ENCODE assay signal across 21 mouse cellular contexts in the genomic region with DNA sequence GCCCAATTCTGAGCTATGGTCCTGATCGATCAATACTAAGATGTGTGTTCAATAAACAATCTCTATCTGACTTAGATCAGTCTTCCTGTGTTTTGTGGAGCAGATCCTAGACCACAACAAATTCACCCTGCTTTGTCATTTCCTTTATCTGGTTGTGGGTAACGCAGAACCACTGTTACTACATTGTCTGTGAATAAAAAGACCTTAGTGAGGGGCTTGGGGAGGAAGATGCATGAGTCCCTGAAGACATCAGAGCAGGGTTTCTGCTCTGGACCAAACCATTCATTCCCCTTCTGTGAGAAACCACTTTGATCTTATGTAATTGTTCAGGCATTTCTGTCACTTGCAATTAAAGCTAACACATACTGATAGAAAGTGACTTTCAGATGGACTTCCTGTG. TPM values are rescaled to one million over a fixed set of nuclear protein-coding genes. Genes with fewer than 3 reads are reported as not detected.
DNase-seq lines count a peak whose midpoint lies in the region; ATAC-seq lines count a peak whose summit lies in the region.
"Had no signal": no experiment of that assay in that cellular context is flagged by ENCODE, and none has a peak within 500 bp of the region (broad histone marks: within the 10 kb centered on the region; RNA-seq: fewer than 3 reads in every experiment).

No protein-coding gene starts in this region.

- no peaks in the 10 kb centered on the region for H3K27me3 ChIP-seq in midbrain, embryonic 11.5 days (ENCODE audit: control insufficient read depth, insufficient read depth, low read length)
- H3K27me3 ChIP-seq in kidney, embryonic 14.5 days (ENCODE audit: control insufficient read depth, insufficient read depth, low read length): no peaks in the 10 kb centered on the region
- H3K27me3 ChIP-seq: embryonic facial prominence, embryonic 13.5 days; forebrain, embryonic 12.5 days; heart, embryonic 13.5 days; hindbrain, embryonic 12.5 days; intestine, embryonic 15.5 days; Patski had no signal

- no peak overlapping the region for H3K4me2 ChIP-seq in midbrain, embryonic 11.5 days
- H3K4me2 ChIP-seq in kidney, embryonic 14.5 days (replicated peaks; ENCODE audit: low read depth, low read length): no peak overlapping the region
- H3K4me2 ChIP-seq: embryonic facial prominence, embryonic 13.5 days; forebrain, embryonic 12.5 days; heart, embryonic 13.5 days; hindbrain, embryonic 12.5 days; intestine, embryonic 15.5 days had no signal

- H3K4me3 ChIP-seq in midbrain, embryonic 11.5 days (ENCODE audit: low read depth, low read length): no peak overlapping the region
- H3K4me3 ChIP-seq in kidney, embryonic 14.5 days (ENCODE audit: low read length): no peak overlapping the region
- H3K4me3 ChIP-seq: embryonic facial prominence, embryonic 13.5 days; forebrain, embryonic 12.5 days; heart, embryonic 13.5 days; hindbrain, embryonic 12.5 days; intestine, embryonic 15.5 days had no signal

- H3K9ac ChIP-seq in midbrain, embryonic 11.5 days (ENCODE audit: low read length): no peak overlapping the region
- no peak overlapping the region for H3K9ac ChIP-seq in kidney, embryonic 14.5 days (ENCODE audit: low read depth, low read length)
- H3K9ac ChIP-seq: embryonic facial prominence, embryonic 13.5 days; forebrain, embryonic 12.5 days; heart, embryonic 13.5 days; hindbrain, embryonic 12.5 days; intestine, embryonic 15.5 days had no signal

- H3K27ac ChIP-seq in midbrain, embryonic 11.5 days (ENCODE audit: low read depth, low read length): no peak overlapping the region
- H3K27ac ChIP-seq in kidney, embryonic 14.5 days (ENCODE audit: low read depth, low read length): no peak overlapping the region
- H3K27ac ChIP-seq: embryonic facial prominence, embryonic 13.5 days; forebrain, embryonic 12.5 days; hindbrain, embryonic 12.5 days; intestine, embryonic 15.5 days had no signal

- peak; percentile 38 for ATAC-seq in inflammation-experienced regulatory T-cells, adult 6 months
- no peak for ATAC-seq in midbrain, embryonic 11.5 days (ENCODE audit: low FRiP score)
- no peak for ATAC-seq in kidney, embryonic 14.5 days (ENCODE audit: low FRiP score, low TSS enrichment)
- ATAC-seq: forebrain, embryonic 16.5 days; hindbrain, embryonic 16.5 days; intestine, embryonic 15.5 days; Patski had no signal

- no peaks in the 10 kb centered on the region for H3K9me3 ChIP-seq in midbrain, embryonic 11.5 days (ENCODE audit: control insufficient read depth, low read length)
- no peaks in the 10 kb centered on the region for H3K9me3 ChIP-seq in kidney, embryonic 14.5 days (ENCODE audit: control insufficient read depth, low read length)
- H3K9me3 ChIP-seq: embryonic facial prominence, embryonic 13.5 days; forebrain, embryonic 12.5 days; heart, embryonic 13.5 days; hindbrain, embryonic 12.5 days; intestine, embryonic 15.5 days had no signal

- WGBS in midbrain, embryonic 11.5 days: 80% methylated on average over 2 of the region's 2 CpGs
- WGBS in kidney, embryonic 14.5 days: 91% methylated on average over 2 of the region's 2 CpGs

- H3K36me3 ChIP-seq in midbrain, embryonic 11.5 days (ENCODE audit: control insufficient read depth, insufficient read depth, low read length): no peaks in the 10 kb centered on the region
- no peaks in the 10 kb centered on the region for H3K36me3 ChIP-seq in kidney, embryonic 14.5 days (ENCODE audit: control insufficient read depth, insufficient read depth, low read length)
- H3K36me3 ChIP-seq: embryonic facial prominence, embryonic 13.5 days; forebrain, embryonic 12.5 days; heart, embryonic 13.5 days; hindbrain, embryonic 12.5 days; intestine, embryonic 15.5 days had no signal

- intact Hi-C loops in heart, postnatal 14 days (cut with DNase I): loop anchor here (10.0 kb wide), 1 partner anchor 249 kb away; a partner anchor contains a TSS

- H3K4me1 ChIP-seq in midbrain, embryonic 11.5 days (ENCODE audit: control insufficient read depth, insufficient read depth, low read length): 0 out of 2 replicates have a peak, but pooled peaks cover 2% of the 10 kb centered on the region
- H3K4me1 ChIP-seq in kidney, embryonic 14.5 days (ENCODE audit: control insufficient read depth, insufficient read depth, low read length): no peaks in the 10 kb centered on the region
- H3K4me1 ChIP-seq: embryonic facial prominence, embryonic 13.5 days; intestine, embryonic 15.5 days had no signal

- peak; percentile 33 for DNase-seq in T-cell, adult 2 months (ENCODE audit: low spot score)
- peak; percentile 52 for DNase-seq in retina, embryonic 14.5 days (ENCODE audit: low spot score)
- DNase-seq in midbrain, embryonic 11.5 days (ENCODE audit: low spot score, missing footprints): no peak
- DNase-seq in heart, postnatal 14 days: no peak
- DNase-seq: adrenal gland, postnatal 10 days; B cell, adult 2 months; cerebellum, adult 11-12 months; cerebellum, adult 9-10 months; cerebellum, postnatal 25 days; gastrocnemius, postnatal 14 days; heart, postnatal 4 days had no signal

RNA-seq across cellular contexts. Expression of a gene that starts 26.6 kb away (rescaled TPM):
- polyA plus RNA-seq in inflammation-experienced regulatory T-cells, adult 6 months (2017; shearing (Covaris generic)): 10 to 100 TPM in 1 of 3 experiments, 1 to 10 TPM in 2; 6.8 to 10.7 (median 7.2) TPM
- 3.1 and 3.4 TPM in 2 replicates for polyA plus RNA-seq in midbrain, embryonic 11.5 days (2014; fragmentation: Nextera tagmentation; extraction: Ambion mirVana)
- polyA plus RNA-seq in kidney, embryonic 14.5 days (2014; fragmentation: Nextera tagmentation; extraction: Ambion mirVana): 3.0 and 4.3 TPM in 2 replicates
- total RNA-seq in heart, postnatal 14 days (2021): 10 to 100 TPM; 16.2 to 19.3 TPM

Comparison
In these comparisons a context has a peak if more than half of its experiments do, and no peak if none do; other contexts are left out.
1. DNase-seq: peak in T-cell, adult 2 months (single experiment) and retina, embryonic 14.5 days (single experiment); none in midbrain, embryonic 11.5 days (single experiment) and heart, postnatal 14 days (0 of 2).